8 mouse cellular contexts compared by ENCODE assay signal in genomic region chr16:35603729-35604522, GRCm38 (mm10).
A peak's percentile ranks its signal among the peaks of the same experiment; 100 is the strongest.
DNase-seq lines count a peak whose midpoint lies in the region; ATAC-seq lines count a peak whose summit lies in the region.

No protein-coding gene starts in this region.

- peak; percentile 21; the same call in 1 of the 2 replicates for ATAC-seq in embryonic facial prominence, embryonic 11.5 days (replicated peaks; ENCODE audit: insufficient number of reproducible peaks, low FRiP score, low TSS enrichment, low read depth)

- no peaks in the 10 kb centered on the region for H3K4me1 ChIP-seq in embryonic facial prominence, embryonic 11.5 days (ENCODE audit: control insufficient read depth, insufficient read depth, low read length)
- H3K4me1 ChIP-seq in embryonic facial prominence, embryonic 10.5 days = peaks cover 28% of the 10 kb centered on the region

- DNase-seq in embryonic facial prominence, embryonic 11.5 days (ENCODE audit: low spot score) = no peak
- no peak for DNase-seq in embryonic facial prominence, embryonic 10.5 days (ENCODE audit: low spot score)
- peak; percentile 66 for DNase-seq in retina, postnatal 1 day
- DNase-seq in retina, embryonic 14.5 days (ENCODE audit: low spot score) = no peak
- DNase-seq in kidney, postnatal 10 days = peak; percentile 67
- DNase-seq in telencephalon, adult 2 months (ENCODE audit: low read depth, low spot score) = peak; percentile 65
- DNase-seq in liver = no peak
- no peak for DNase-seq in thymus, postnatal 36 days

- no peak overlapping the region for H3K4me2 ChIP-seq in embryonic facial prominence, embryonic 11.5 days (ENCODE audit: low read depth, low read length)

- 73% methylated on average over 20 of the region's 20 CpGs for WGBS in embryonic facial prominence, embryonic 11.5 days
- WGBS in embryonic facial prominence, embryonic 10.5 days = 73% methylated on average over 20 of the region's 20 CpGs

- no peaks in the 10 kb centered on the region for H3K36me3 ChIP-seq in embryonic facial prominence, embryonic 11.5 days (replicated peaks; ENCODE audit: control insufficient read depth, insufficient read depth, low read depth, low read length)
- H3K36me3 ChIP-seq in embryonic facial prominence, embryonic 10.5 days (replicated peaks) = no peaks in the 10 kb centered on the region

- no peak overlapping the region for H3K27ac ChIP-seq in embryonic facial prominence, embryonic 11.5 days (replicated peaks; ENCODE audit: low read depth, low read length)
- no peak overlapping the region for H3K27ac ChIP-seq in embryonic facial prominence, embryonic 10.5 days (replicated peaks)

- H3K27me3 ChIP-seq in embryonic facial prominence, embryonic 11.5 days (ENCODE audit: control insufficient read depth, insufficient read depth, low read length) = no peaks in the 10 kb centered on the region
- peaks cover 13% of the 10 kb centered on the region for H3K27me3 ChIP-seq in embryonic facial prominence, embryonic 10.5 days (replicated peaks; ENCODE audit: low read depth, poor library complexity, severe bottlenecking)

- no peaks in the 10 kb centered on the region for H3K9me3 ChIP-seq in embryonic facial prominence, embryonic 11.5 days (replicated peaks; ENCODE audit: control insufficient read depth, low read length)
- H3K9me3 ChIP-seq in embryonic facial prominence, embryonic 10.5 days = no peaks in the 10 kb centered on the region

- no peak overlapping the region for H3K9ac ChIP-seq in embryonic facial prominence, embryonic 11.5 days (replicated peaks; ENCODE audit: low read length)

- no peak overlapping the region for H3K4me3 ChIP-seq in embryonic facial prominence, embryonic 11.5 days (ENCODE audit: low read depth, low read length)
- H3K4me3 ChIP-seq in embryonic facial prominence, embryonic 10.5 days = no peak overlapping the region

Comparison
In these comparisons a context has a peak if more than half of its experiments do, and no peak if none do; other contexts are left out.
1. DNase-seq: peak in retina, postnatal 1 day (single experiment), kidney, postnatal 10 days (single experiment) and telencephalon, adult 2 months (single experiment); none in embryonic facial prominence, embryonic 11.5 days (single experiment), embryonic facial prominence, embryonic 10.5 days (single experiment), retina, embryonic 14.5 days (single experiment), liver (single experiment) and thymus, postnatal 36 days (0 of 2).